Mouse (Mus musculus): ENCODE measurements around the gene Pepd.

- TF ChIP-seq GATA1 (IDR thresholded peaks at IDR 0.05; ENCODE audit: low read length) (no peak), TAL1 (IDR thresholded peaks at IDR 0.05; ENCODE audit: low read length) (no peak)
Measured at GRCm38 (mm10) chr7:35081406-35082104, 169.4 kb downstream of the Pepd start.
